Mouse (Mus musculus): ENCODE data around the gene Ltbp1. TPM values are rescaled to one million over a fixed set of nuclear protein-coding genes. Genes with fewer than 3 reads are reported as not detected.

Gene Ltbp1
- polyA plus RNA-seq, 1 experiment from 2014 or later, result 14.2 TPM

DNA sequence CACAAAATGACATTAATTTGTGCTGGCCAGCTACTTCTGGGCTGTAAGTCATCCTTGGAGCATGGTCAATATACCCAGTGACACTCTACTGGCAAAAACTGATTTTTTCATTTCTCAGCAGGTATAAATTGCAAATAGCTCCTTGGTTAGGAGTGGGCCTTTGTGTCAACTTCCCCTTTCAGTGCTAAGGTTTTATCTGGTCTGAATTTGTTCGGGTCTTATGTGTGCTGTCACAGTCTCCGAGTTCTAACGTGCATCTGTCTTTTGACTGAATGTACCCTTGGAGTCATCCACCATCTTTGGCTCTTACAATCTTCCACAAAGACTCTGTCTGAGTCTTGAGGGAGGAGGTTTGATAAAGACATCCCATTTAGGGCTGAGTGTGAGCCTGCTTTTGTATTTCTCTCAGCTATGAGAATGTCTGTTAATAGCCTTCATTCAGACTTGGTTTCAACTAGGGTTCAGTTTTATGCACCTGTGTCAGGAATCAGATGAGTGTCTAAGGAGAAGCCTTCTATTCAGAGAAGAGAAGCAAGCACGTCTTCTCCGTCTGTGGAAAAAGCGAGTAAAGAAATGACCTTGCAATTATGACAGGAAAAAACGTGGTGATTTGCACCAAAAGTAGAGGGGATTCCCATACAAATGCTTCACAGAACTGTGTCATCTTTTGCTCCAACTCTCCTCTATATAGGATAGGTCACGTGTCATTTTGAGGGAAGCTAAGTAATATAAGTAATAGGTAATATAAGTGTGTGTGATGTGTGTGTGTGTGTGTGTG is 181.6 kb downstream of the Ltbp1 start:
- H3K27me3 ChIP-seq (ENCODE audit: control insufficient read depth, insufficient read depth, low read length), result no peaks in the 10 kb centered on the region
- H3K4me3 ChIP-seq (ENCODE audit: low read depth, low read length), result no peak overlapping the region
- WGBS, result 85% methylated on average over 8 of the region's 8 CpGs
- DNase-seq (ENCODE audit: low spot score) (no peak), ATAC-seq (replicated peaks; ENCODE audit: insufficient number of reproducible peaks, low FRiP score, low TSS enrichment, low read depth) (no peak)
- no peaks in the 10 kb centered on the region for H3K36me3 ChIP-seq (replicated peaks; ENCODE audit: control insufficient read depth, insufficient read depth, low read depth, low read length)
- no peaks in the 10 kb centered on the region for H3K4me1 ChIP-seq (ENCODE audit: control insufficient read depth, insufficient read depth, low read length)
- no peaks in the 10 kb centered on the region for H3K9me3 ChIP-seq (replicated peaks; ENCODE audit: control insufficient read depth, low read length)
- H3K4me2 ChIP-seq (ENCODE audit: low read depth, low read length), result no peak overlapping the region
- H3K9ac ChIP-seq (replicated peaks; ENCODE audit: low read length), result no peak overlapping the region
- H3K27ac ChIP-seq (replicated peaks; ENCODE audit: low read depth, low read length), result no peak overlapping the region

DNA sequence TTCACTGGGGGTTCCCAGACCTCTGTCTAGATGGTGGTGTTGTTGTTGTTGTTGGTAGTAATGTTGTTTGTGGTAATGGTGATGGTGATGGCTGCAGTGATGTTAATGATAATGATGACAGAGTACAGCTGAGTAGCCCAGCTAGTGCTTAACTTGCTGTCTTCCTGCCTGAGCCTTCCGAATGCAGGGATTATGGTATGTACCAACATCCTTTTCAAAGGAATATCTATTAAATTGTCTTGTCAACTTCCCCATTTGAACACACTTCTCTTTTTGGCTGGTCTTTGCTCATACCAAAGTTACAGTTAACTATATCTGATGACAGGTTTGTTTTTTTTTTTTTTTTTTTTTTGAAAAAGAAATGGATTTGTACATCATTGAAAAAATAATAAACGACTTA is 191.6 kb downstream of the Ltbp1 start:
- no peaks in the 10 kb centered on the region for H3K27me3 ChIP-seq (ENCODE audit: control insufficient read depth, insufficient read depth, low read length)
- H3K36me3 ChIP-seq (replicated peaks; ENCODE audit: control insufficient read depth, insufficient read depth, low read depth, low read length), result no peaks in the 10 kb centered on the region
- ATAC-seq (replicated peaks; ENCODE audit: insufficient number of reproducible peaks, low FRiP score, low TSS enrichment, low read depth), result no peak
- 90% methylated on average over 2 of the region's 2 CpGs for WGBS
- H3K9me3 ChIP-seq (replicated peaks; ENCODE audit: control insufficient read depth, low read length), result no peaks in the 10 kb centered on the region
- no peak overlapping the region for H3K27ac ChIP-seq (replicated peaks; ENCODE audit: low read depth, low read length)
- no peak overlapping the region for H3K4me2 ChIP-seq (ENCODE audit: low read depth, low read length)
- no peaks in the 10 kb centered on the region for H3K4me1 ChIP-seq (ENCODE audit: control insufficient read depth, insufficient read depth, low read length)
- DNase-seq (ENCODE audit: low spot score), result no peak
- no peak overlapping the region for H3K9ac ChIP-seq (replicated peaks; ENCODE audit: low read length)
- no peak overlapping the region for H3K4me3 ChIP-seq (ENCODE audit: low read depth, low read length)

DNA sequence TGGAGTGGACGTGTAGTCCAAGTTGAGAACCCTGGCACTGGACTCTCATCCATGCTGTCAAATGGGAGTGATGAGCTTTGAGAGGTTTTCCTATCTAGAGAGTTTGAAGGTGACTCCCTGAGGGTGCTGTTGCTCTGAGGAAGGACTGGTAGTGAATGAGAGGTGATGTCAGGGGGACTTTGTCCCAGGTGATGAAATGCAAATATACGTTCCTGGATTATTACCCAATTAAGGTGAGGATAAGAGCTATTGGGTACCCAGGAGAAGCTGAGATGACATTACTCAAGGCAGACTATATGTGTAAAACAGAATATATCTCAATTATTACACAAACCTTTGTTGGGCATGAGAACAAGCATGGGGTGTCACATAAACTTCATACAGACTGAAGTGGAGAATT is 193.4 kb downstream of the Ltbp1 start:
- H3K9me3 ChIP-seq (replicated peaks; ENCODE audit: control insufficient read depth, low read length), result no peaks in the 10 kb centered on the region
- no peak for ATAC-seq (replicated peaks; ENCODE audit: insufficient number of reproducible peaks, low FRiP score, low TSS enrichment, low read depth)
- 81% methylated on average over 2 of the region's 2 CpGs for WGBS
- H3K27me3 ChIP-seq (ENCODE audit: control insufficient read depth, insufficient read depth, low read length), result no peaks in the 10 kb centered on the region
- no peaks in the 10 kb centered on the region for H3K4me1 ChIP-seq (ENCODE audit: control insufficient read depth, insufficient read depth, low read length)
- H3K9ac ChIP-seq (replicated peaks; ENCODE audit: low read length), result no peak overlapping the region
- H3K36me3 ChIP-seq (replicated peaks; ENCODE audit: control insufficient read depth, insufficient read depth, low read depth, low read length), result no peaks in the 10 kb centered on the region
- no peak overlapping the region for H3K4me3 ChIP-seq (ENCODE audit: low read depth, low read length)
- no peak for DNase-seq (ENCODE audit: low spot score)
- H3K27ac ChIP-seq (replicated peaks; ENCODE audit: low read depth, low read length), result no peak overlapping the region
- H3K4me2 ChIP-seq (ENCODE audit: low read depth, low read length), result no peak overlapping the region

DNA sequence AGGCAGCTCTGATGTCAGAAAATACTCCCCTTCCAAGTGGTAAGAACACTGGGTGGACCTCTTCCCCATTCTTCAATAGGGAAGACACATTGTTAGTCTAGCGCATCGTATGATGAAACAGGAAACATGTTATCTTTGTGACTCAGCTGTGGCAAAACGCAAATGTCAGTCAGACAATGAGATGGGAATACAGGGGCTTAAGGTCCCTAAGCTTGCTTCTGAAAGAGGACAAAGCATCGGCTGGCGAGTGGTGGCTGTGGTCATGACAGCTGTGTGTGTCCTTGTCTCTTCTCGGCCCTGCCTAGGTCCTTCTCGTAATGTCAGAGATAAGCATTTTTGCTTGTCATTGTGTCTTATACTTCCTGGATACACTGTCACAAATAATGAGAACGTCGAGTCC is 194.3 kb downstream of the Ltbp1 start:
- Histone ChIP-seq H3K27me3 (ENCODE audit: control insufficient read depth, insufficient read depth, low read length) (no peaks in the 10 kb centered on the region), H3K9ac (replicated peaks; ENCODE audit: low read length) (no peak overlapping the region), H3K36me3 (replicated peaks; ENCODE audit: control insufficient read depth, insufficient read depth, low read depth, low read length) (no peaks in the 10 kb centered on the region), H3K4me1 (ENCODE audit: control insufficient read depth, insufficient read depth, low read length) (no peaks in the 10 kb centered on the region), H3K4me2 (ENCODE audit: low read depth, low read length) (no peak overlapping the region), H3K27ac (replicated peaks; ENCODE audit: low read depth, low read length) (no peak overlapping the region), H3K4me3 (ENCODE audit: low read depth, low read length) (no peak overlapping the region), H3K9me3 (replicated peaks; ENCODE audit: control insufficient read depth, low read length) (no peaks in the 10 kb centered on the region)
- WGBS, result 80% methylated on average over 9 of the region's 9 CpGs
- DNase-seq (ENCODE audit: low spot score) (no peak), ATAC-seq (replicated peaks; ENCODE audit: insufficient number of reproducible peaks, low FRiP score, low TSS enrichment, low read depth) (no peak)

DNA sequence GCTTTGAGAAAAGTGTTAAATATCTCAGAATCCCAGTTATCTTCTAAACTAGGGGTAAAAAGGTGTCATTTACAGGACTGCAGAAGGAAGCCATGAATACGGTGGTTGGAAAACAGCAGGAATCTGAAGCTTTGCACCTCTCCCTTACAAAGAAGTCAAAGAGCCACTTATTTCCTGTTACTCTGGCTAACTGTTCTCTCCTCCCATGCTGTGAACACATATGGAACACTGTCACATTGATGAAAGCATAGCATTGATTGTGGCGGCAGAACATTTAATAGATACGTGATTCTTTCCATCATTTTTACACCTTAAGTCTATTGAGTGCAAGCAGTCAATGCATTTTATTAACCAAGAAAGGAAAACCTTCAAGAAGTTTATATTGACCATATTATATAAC is 196.9 kb downstream of the Ltbp1 start:
- no peaks in the 10 kb centered on the region for H3K9me3 ChIP-seq (replicated peaks; ENCODE audit: control insufficient read depth, low read length)
- DNase-seq (ENCODE audit: low spot score) (no peak), ATAC-seq (replicated peaks; ENCODE audit: insufficient number of reproducible peaks, low FRiP score, low TSS enrichment, low read depth) (no peak)
- 63% methylated on average over 3 of the region's 3 CpGs for WGBS
- no peak overlapping the region for H3K27ac ChIP-seq (replicated peaks; ENCODE audit: low read depth, low read length)
- no peaks in the 10 kb centered on the region for H3K27me3 ChIP-seq (ENCODE audit: control insufficient read depth, insufficient read depth, low read length)
- no peaks in the 10 kb centered on the region for H3K4me1 ChIP-seq (ENCODE audit: control insufficient read depth, insufficient read depth, low read length)
- H3K36me3 ChIP-seq (replicated peaks; ENCODE audit: control insufficient read depth, insufficient read depth, low read depth, low read length), result no peaks in the 10 kb centered on the region
- no peak overlapping the region for H3K4me2 ChIP-seq (ENCODE audit: low read depth, low read length)
- no peak overlapping the region for H3K9ac ChIP-seq (replicated peaks; ENCODE audit: low read length)
- H3K4me3 ChIP-seq (ENCODE audit: low read depth, low read length), result no peak overlapping the region

DNA sequence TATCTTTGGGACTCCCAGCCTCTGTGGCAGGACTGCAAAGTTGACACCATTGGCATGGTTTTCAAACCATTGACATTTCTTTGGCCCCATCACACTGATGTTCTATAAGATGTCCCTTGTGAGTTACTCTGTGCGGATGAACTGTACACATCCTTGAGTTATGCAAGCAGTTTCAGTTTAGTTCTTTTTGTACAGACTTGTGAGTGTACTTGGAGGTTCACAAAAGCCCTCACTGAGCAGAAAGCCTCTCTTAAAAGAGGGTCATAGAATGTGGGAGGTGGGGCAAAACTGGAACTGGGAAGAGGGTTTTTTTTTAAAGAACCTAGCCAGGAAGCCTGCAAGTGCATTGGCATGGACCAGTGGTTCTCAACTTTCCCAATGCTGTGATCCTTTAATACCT is 198.7 kb downstream of the Ltbp1 start:
- no peak for ATAC-seq (replicated peaks; ENCODE audit: insufficient number of reproducible peaks, low FRiP score, low TSS enrichment, low read depth)
- WGBS, result 91% methylated on average over 1 of the region's 1 CpGs
- H3K9me3 ChIP-seq (replicated peaks; ENCODE audit: control insufficient read depth, low read length), result no peaks in the 10 kb centered on the region
- no peak overlapping the region for H3K4me2 ChIP-seq (ENCODE audit: low read depth, low read length)
- no peak overlapping the region for H3K4me3 ChIP-seq (ENCODE audit: low read depth, low read length)
- no peaks in the 10 kb centered on the region for H3K4me1 ChIP-seq (ENCODE audit: control insufficient read depth, insufficient read depth, low read length)
- H3K27me3 ChIP-seq (ENCODE audit: control insufficient read depth, insufficient read depth, low read length), result no peaks in the 10 kb centered on the region
- H3K9ac ChIP-seq (replicated peaks; ENCODE audit: low read length), result no peak overlapping the region
- no peak for DNase-seq (ENCODE audit: low spot score)
- no peak overlapping the region for H3K27ac ChIP-seq (replicated peaks; ENCODE audit: low read depth, low read length)
- H3K36me3 ChIP-seq (replicated peaks; ENCODE audit: control insufficient read depth, insufficient read depth, low read depth, low read length), result no peaks in the 10 kb centered on the region

DNA sequence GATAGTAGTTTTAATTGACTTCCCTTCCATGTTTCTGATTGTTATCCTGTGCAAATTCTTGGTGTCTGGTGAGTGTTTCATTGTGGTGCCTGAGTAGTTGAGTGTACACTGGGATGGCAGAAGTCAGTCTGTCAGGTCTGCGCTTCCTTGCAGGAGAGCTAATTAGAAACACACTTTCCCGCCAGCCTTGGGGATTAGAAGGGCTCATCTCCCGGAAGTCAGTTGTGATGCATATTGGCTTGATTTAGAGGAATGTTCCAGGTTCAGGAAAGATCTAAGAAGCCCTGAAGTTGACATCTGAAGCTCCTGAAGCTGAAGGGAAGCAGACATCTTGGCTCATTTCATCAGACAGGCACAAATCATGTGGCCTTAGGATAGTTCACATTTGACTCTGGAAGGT is 200.9 kb downstream of the Ltbp1 start:
- Histone ChIP-seq H3K4me2 (ENCODE audit: low read depth, low read length) (no peak overlapping the region), H3K9me3 (replicated peaks; ENCODE audit: control insufficient read depth, low read length) (no peaks in the 10 kb centered on the region), H3K36me3 (replicated peaks; ENCODE audit: control insufficient read depth, insufficient read depth, low read depth, low read length) (no peaks in the 10 kb centered on the region), H3K27me3 (ENCODE audit: control insufficient read depth, insufficient read depth, low read length) (no peaks in the 10 kb centered on the region), H3K4me1 (ENCODE audit: control insufficient read depth, insufficient read depth, low read length) (no peaks in the 10 kb centered on the region), H3K9ac (replicated peaks; ENCODE audit: low read length) (no peak overlapping the region), H3K4me3 (ENCODE audit: low read depth, low read length) (no peak overlapping the region), H3K27ac (replicated peaks; ENCODE audit: low read depth, low read length) (no peak overlapping the region)
- ATAC-seq (replicated peaks; ENCODE audit: insufficient number of reproducible peaks, low FRiP score, low TSS enrichment, low read depth) (no peak), DNase-seq (ENCODE audit: low spot score) (peak; percentile 66)
- WGBS, result 25% methylated on average over 3 of the region's 3 CpGs

DNA sequence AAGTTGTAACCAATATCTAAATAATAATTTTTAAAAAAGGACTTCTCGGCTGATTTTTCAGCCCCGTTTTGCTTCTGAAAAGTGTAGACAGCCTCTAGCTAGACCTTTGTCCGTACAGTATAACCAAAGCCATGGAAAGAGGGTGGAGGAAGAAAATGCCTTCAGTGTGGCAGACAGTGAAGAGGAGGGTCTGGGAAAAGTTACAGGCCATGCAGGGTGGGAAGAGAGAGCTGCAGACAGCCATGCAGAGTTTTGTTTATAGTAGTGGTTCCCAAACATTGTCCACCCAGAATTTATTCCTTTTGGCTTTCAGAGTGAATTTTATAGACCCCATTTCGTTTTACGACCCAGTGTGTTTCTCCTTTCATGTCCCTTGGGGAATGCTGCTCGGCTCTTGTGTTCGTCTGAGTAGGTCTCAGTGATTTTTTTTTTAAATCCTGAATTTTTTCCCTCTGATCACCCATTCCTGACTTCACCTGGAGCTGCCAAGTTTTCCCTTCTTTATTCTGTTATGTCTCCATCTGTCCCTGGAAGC is 202.9 kb downstream of the Ltbp1 start:
- ATAC-seq (replicated peaks; ENCODE audit: insufficient number of reproducible peaks, low FRiP score, low TSS enrichment, low read depth), result no peak

More for the DNA sequence above, 202.9 kb downstream of the Ltbp1 start:
- H3K9me3 ChIP-seq (replicated peaks; ENCODE audit: control insufficient read depth, low read length), result no peaks in the 10 kb centered on the region
- H3K4me1 ChIP-seq (ENCODE audit: control insufficient read depth, insufficient read depth, low read length), result no peaks in the 10 kb centered on the region
- no peaks in the 10 kb centered on the region for H3K27me3 ChIP-seq (ENCODE audit: control insufficient read depth, insufficient read depth, low read length)
- DNase-seq (ENCODE audit: low spot score), result no peak
- H3K4me3 ChIP-seq (ENCODE audit: low read depth, low read length), result no peak overlapping the region
- no peak overlapping the region for H3K27ac ChIP-seq (replicated peaks; ENCODE audit: low read depth, low read length)
- H3K4me2 ChIP-seq (ENCODE audit: low read depth, low read length), result no peak overlapping the region
- H3K9ac ChIP-seq (replicated peaks; ENCODE audit: low read length), result no peak overlapping the region
- no peaks in the 10 kb centered on the region for H3K36me3 ChIP-seq (replicated peaks; ENCODE audit: control insufficient read depth, insufficient read depth, low read depth, low read length)
- WGBS, result 90% methylated on average over 7 of the region's 7 CpGs

Data from embryonic facial prominence, embryonic 11.5 days (tissue).